Mouse (Mus musculus) heart, embryonic 16.5 days (tissue): Measurements from ENCODE around the gene Gm10837. TPM values are rescaled to one million over a fixed set of nuclear protein-coding genes. Genes with fewer than 3 reads are reported as not detected.

ENCODE experiments used
- ATAC-seq: fragments of 200-750 bp; cut with Nextera tagmentation; replicated peaks from 2 replicates; pipeline ENCODE4 v1.8.0; 2017; ENCODE audit warnings: moderate number of reproducible peaks; ENCODE audit not compliant: insufficient read depth, low FRiP score; ENCODE audit errors: extremely low read depth
- H3K27ac ChIP-seq: fragments of 300-500 bp; sonication (generic); 2 replicates; pipeline ENCODE4 v1.5.1; 2014; ENCODE audit warnings: mild to moderate bottlenecking, low read length, control low read depth, moderate library complexity
- H3K27me3 ChIP-seq: fragments of 300-500 bp; sonication (generic); 2 replicates; pipeline ENCODE4 v1.6.1; 2014; ENCODE audit warnings: low read length, mixed read lengths; ENCODE audit not compliant: control insufficient read depth, insufficient read depth
- H3K36me3 ChIP-seq: fragments of 300-500 bp; sonication (generic); 2 replicates; pipeline ENCODE4 v1.6.1; 2014; ENCODE audit not compliant: control insufficient read depth, insufficient read depth
- H3K4me1 ChIP-seq: fragments of 300-500 bp; sonication (generic); 2 replicates; pipeline ENCODE4 v1.6.1; 2014; ENCODE audit warnings: low read length, mixed read lengths; ENCODE audit not compliant: control insufficient read depth, insufficient read depth
- H3K4me2 ChIP-seq: fragments of 300-500 bp; sonication (generic); 2 replicates; pipeline ENCODE4 v1.6.1; 2014; ENCODE audit warnings: low read depth, mild to moderate bottlenecking, control low read depth, low read length
- H3K4me3 ChIP-seq: fragments of 300-500 bp; sonication (generic); 2 replicates; pipeline ENCODE4 v1.5.1; 2014; ENCODE audit warnings: mild to moderate bottlenecking, control low read depth, low read length
- H3K9ac ChIP-seq: fragments of 300-500 bp; sonication (generic); 2 replicates; pipeline ENCODE4 v1.6.1; 2014; ENCODE audit warnings: low read length, control low read depth
- H3K9me3 ChIP-seq: fragments of 300-500 bp; sonication (generic); replicated peaks from 2 replicates; pipeline ENCODE4 v1.6.1; 2016; ENCODE audit warnings: low read length; ENCODE audit not compliant: control insufficient read depth
- WGBS: fragments of 180-500 bp; shearing (Covaris S2); extraction: QIAGEN DNeasy Blood & Tissue Kit; methylation state at CpG from one replicate; pipeline ENCODE4 v1.1.7; 2014; 5-methylcytosine and 5-hydroxymethylcytosine counted together
- polyA plus RNA-seq: library from polyadenylated mRNA; unstranded; fragments of >200 nt; fragmentation: Nextera tagmentation; extraction: Ambion mirVana; gene quantifications from 2 replicates; pipeline ENCODE4 v1.2.1, GENCODE M21; 2015

Gm10837 gene
- polyA plus RNA-seq, 1 experiment from 2014 or later: not detected

GRCm38 (mm10) chr14:122483556-122484421 lies 6.6 kb upstream of the Gm10837 start:
- Histone ChIP-seq H3K27ac (no peak overlapping the region), H3K36me3 (no peaks in the 10 kb centered on the region), H3K9me3 (no peaks in the 10 kb centered on the region), H3K4me1 (no peaks in the 10 kb centered on the region), H3K9ac (no peak overlapping the region), H3K4me2 (no peak overlapping the region), H3K27me3 (peaks cover 75% of the 10 kb centered on the region), H3K4me3 (no peak overlapping the region)
- WGBS: 3% methylated on average over 18 of the region's 18 CpGs
- no peak for ATAC-seq

- ATAC-seq: no peak
- WGBS: 0% methylated on average over 4 of the region's 4 CpGs
- H3K4me2 ChIP-seq: no peak overlapping the region
- no peaks in the 10 kb centered on the region for H3K4me1 ChIP-seq
- no peak overlapping the region for H3K9ac ChIP-seq
- H3K27me3 ChIP-seq: peaks cover 76% of the 10 kb centered on the region
- H3K9me3 ChIP-seq: no peaks in the 10 kb centered on the region
- H3K27ac ChIP-seq: no peak overlapping the region
- no peaks in the 10 kb centered on the region for H3K36me3 ChIP-seq
- no peak overlapping the region for H3K4me3 ChIP-seq
Measured at GRCm38 (mm10) chr14:122484458-122484843, 5.9 kb upstream of the Gm10837 start.

- H3K36me3 ChIP-seq: no peaks in the 10 kb centered on the region
- H3K4me2 ChIP-seq: no peak overlapping the region
- ATAC-seq: no peak
- H3K27me3 ChIP-seq: peaks cover 81% of the 10 kb centered on the region
- no peak overlapping the region for H3K4me3 ChIP-seq
- H3K9me3 ChIP-seq: no peaks in the 10 kb centered on the region
- no peaks in the 10 kb centered on the region for H3K4me1 ChIP-seq
- H3K9ac ChIP-seq: no peak overlapping the region
- 3% methylated on average over 24 of the region's 24 CpGs for WGBS
- no peak overlapping the region for H3K27ac ChIP-seq
Measured at GRCm38 (mm10) chr14:122484844-122485551, 5.4 kb upstream of the Gm10837 start.

DNA sequence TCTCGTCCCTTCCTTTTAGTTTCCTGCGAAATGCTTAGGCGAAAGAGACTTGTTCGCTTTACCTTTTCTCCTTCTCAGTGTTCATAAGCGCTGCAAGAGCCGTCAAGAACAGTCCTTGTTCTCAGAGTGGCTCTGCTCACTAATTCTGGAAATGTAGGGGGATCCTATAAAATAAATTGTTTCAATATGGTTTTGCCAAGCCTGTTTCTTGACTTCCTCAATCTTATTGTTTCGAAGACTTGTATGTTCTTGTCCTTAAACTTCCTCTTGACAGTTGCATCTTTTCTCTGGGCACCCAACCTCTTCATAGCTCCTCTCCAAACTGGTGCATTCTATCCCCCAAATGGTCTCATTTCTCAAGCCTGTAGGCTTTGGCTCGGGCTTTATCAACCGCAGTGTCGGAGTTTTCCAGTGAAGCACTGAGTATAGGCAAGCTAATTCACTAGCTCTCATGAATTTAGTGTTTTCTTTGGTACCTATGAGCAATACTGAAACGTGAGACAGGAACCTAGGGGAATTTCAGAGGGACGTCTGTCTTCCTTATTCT lies 4.7 kb upstream of the Gm10837 start:
- Histone ChIP-seq H3K9ac (no peak overlapping the region), H3K9me3 (no peaks in the 10 kb centered on the region), H3K36me3 (no peaks in the 10 kb centered on the region), H3K27me3 (peaks cover 81% of the 10 kb centered on the region), H3K27ac (no peak overlapping the region), H3K4me1 (peaks cover 4% of the 10 kb centered on the region), H3K4me3 (no peak overlapping the region), H3K4me2 (no peak overlapping the region)
- no peak for ATAC-seq
- 3% methylated on average over 12 of the region's 12 CpGs for WGBS

DNA sequence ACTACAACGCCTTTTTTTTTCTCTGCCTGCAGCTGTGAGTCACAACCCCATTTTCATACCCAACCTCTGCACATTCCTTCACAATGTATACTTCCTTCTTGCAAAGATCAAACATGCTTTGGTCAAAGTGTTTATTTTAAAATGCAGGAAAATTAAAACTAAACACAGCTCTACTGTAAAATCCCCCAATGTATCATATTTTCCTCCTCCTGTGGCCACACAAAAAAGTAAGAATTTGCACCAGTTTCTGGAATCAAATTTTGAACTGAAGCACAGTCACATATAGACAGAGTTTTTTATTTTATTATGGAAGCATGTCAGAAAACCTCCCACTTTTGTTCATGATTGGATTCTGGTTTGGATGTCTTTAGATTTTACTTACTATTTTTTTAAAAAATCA lies 3.8 kb upstream of the Gm10837 start:
- Histone ChIP-seq H3K27me3 (peaks cover 80% of the 10 kb centered on the region), H3K4me3 (no peak overlapping the region), H3K4me1 (peaks cover 5% of the 10 kb centered on the region), H3K27ac (no peak overlapping the region), H3K4me2 (no peak overlapping the region), H3K9ac (no peak overlapping the region), H3K36me3 (no peaks in the 10 kb centered on the region), H3K9me3 (no peaks in the 10 kb centered on the region)
- 14% methylated on average over 1 of the region's 1 CpGs for WGBS
- no peak for ATAC-seq

DNA sequence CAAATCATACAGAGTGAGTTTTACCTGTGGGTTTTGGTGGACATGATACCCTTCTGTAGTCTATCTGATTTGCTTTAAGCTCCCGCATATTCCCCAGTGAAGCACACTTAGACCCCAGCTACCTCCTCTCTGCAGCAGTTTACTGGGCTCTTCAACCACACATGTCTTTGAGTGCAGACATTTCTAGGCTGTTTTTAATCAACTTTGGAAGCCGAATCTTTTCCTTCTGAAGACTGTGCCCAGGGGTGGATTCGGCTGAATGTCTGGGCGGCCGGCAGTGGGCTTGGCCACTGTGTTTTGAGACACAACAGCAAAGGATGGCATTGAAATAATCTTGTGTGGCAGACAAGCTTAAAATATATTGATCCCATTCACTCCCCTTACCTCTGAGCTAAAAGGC lies 3.0 kb upstream of the Gm10837 start:
- no peak for ATAC-seq

GRCm38 (mm10) chr14:122489041-122489440 lies 1.3 kb upstream of the Gm10837 start:
- no peak overlapping the region for H3K4me2 ChIP-seq
- no peak overlapping the region for H3K4me3 ChIP-seq
- H3K9ac ChIP-seq: no peak overlapping the region
- no peak overlapping the region for H3K27ac ChIP-seq
- 0 out of 2 replicates have a peak, but pooled peaks cover 2% of the 10 kb centered on the region for H3K9me3 ChIP-seq
- 3% methylated on average over 5 of the region's 5 CpGs for WGBS
- no peak for ATAC-seq
- peaks cover 69% of the 10 kb centered on the region for H3K27me3 ChIP-seq
- no peaks in the 10 kb centered on the region for H3K36me3 ChIP-seq
- peaks cover 5% of the 10 kb centered on the region for H3K4me1 ChIP-seq

More for the DNA sequence above, 3.0 kb upstream of the Gm10837 start:
- Histone ChIP-seq H3K4me1 (peaks cover 5% of the 10 kb centered on the region), H3K4me3 (no peak overlapping the region), H3K27me3 (peaks cover 76% of the 10 kb centered on the region), H3K4me2 (no peak overlapping the region), H3K9ac (no peak overlapping the region), H3K27ac (no peak overlapping the region), H3K36me3 (no peaks in the 10 kb centered on the region), H3K9me3 (no peaks in the 10 kb centered on the region)
- WGBS: 7% methylated on average over 5 of the region's 5 CpGs

- Histone ChIP-seq H3K9me3 (0 out of 2 replicates have a peak, but pooled peaks cover 2% of the 10 kb centered on the region), H3K36me3 (no peaks in the 10 kb centered on the region), H3K4me2 (no peak overlapping the region), H3K4me1 (peaks cover 5% of the 10 kb centered on the region), H3K27me3 (peaks cover 61% of the 10 kb centered on the region), H3K9ac (no peak overlapping the region), H3K27ac (no peak overlapping the region), H3K4me3 (no peak overlapping the region)
- no peak for ATAC-seq
- WGBS: 8% methylated on average over 12 of the region's 12 CpGs
Measured at GRCm38 (mm10) chr14:122489686-122490414, 536 bp upstream of the Gm10837 start.
